Mouse (Mus musculus): ENCODE results near the gene Tbcd. TPM values are rescaled to one million over a fixed set of nuclear protein-coding genes. Genes with fewer than 3 reads are reported as not detected.
A peak's percentile ranks its signal among the peaks of the same experiment; 100 is the strongest.

Tbcd gene
- total RNA-seq, 2 experiments from 2014 or later, result 49.5 to 51.1 TPM

- ATAC-seq (replicated peaks; ENCODE audit: poor library complexity, severe bottlenecking), result no peak
These were observed 72.4 kb downstream of the Tbcd start for GRCm38 (mm10) chr11:121524191-121524590.

- no peak; the same call in 1 of the 2 replicates for ATAC-seq (replicated peaks; ENCODE audit: poor library complexity, severe bottlenecking)
These were observed 78.0 kb downstream of the Tbcd start for GRCm38 (mm10) chr11:121529747-121530146.

GRCm38 (mm10) chr11:121536528-121536927 is 84.8 kb downstream of the Tbcd start:
- no peak for ATAC-seq (replicated peaks; ENCODE audit: poor library complexity, severe bottlenecking)

- no peak for ATAC-seq (replicated peaks; ENCODE audit: poor library complexity, severe bottlenecking)
These were observed 90.7 kb downstream of the Tbcd start for GRCm38 (mm10) chr11:121542471-121542870.

GRCm38 (mm10) chr11:121543287-121543856 is 91.6 kb downstream of the Tbcd start:
- no peak for ATAC-seq (replicated peaks; ENCODE audit: poor library complexity, severe bottlenecking)

- ATAC-seq (replicated peaks; ENCODE audit: poor library complexity, severe bottlenecking), result no peak
These were observed 92.2 kb downstream of the Tbcd start for GRCm38 (mm10) chr11:121543922-121544321.

- no peak for ATAC-seq (replicated peaks; ENCODE audit: poor library complexity, severe bottlenecking)
These were observed 93.1 kb downstream of the Tbcd start for GRCm38 (mm10) chr11:121544755-121545397.

- ATAC-seq (replicated peaks; ENCODE audit: poor library complexity, severe bottlenecking), result no peak
These were observed 93.8 kb downstream of the Tbcd start for GRCm38 (mm10) chr11:121545398-121546034.

- ATAC-seq (replicated peaks; ENCODE audit: poor library complexity, severe bottlenecking), result no peak
These were observed 95.5 kb downstream of the Tbcd start for GRCm38 (mm10) chr11:121547234-121547633.

- ATAC-seq (replicated peaks; ENCODE audit: poor library complexity, severe bottlenecking), result no peak
These were observed 96.2 kb downstream of the Tbcd start for GRCm38 (mm10) chr11:121547925-121548324.

GRCm38 (mm10) chr11:121548996-121549842 is 97.5 kb downstream of the Tbcd start:
- no peak for ATAC-seq (replicated peaks; ENCODE audit: poor library complexity, severe bottlenecking)

GRCm38 (mm10) chr11:121549843-121550647 is 98.3 kb downstream of the Tbcd start:
- no peak for ATAC-seq (replicated peaks; ENCODE audit: poor library complexity, severe bottlenecking)

GRCm38 (mm10) chr11:121551206-121551799 is 99.6 kb downstream of the Tbcd start:
- peak; percentile 29; the same call in 1 of the 2 replicates for ATAC-seq (replicated peaks; ENCODE audit: poor library complexity, severe bottlenecking)

- peak; percentile 52 for ATAC-seq (replicated peaks; ENCODE audit: poor library complexity, severe bottlenecking)
These were observed 100.4 kb downstream of the Tbcd start for GRCm38 (mm10) chr11:121552167-121552566.

GRCm38 (mm10) chr11:121552846-121553457 is 101.2 kb downstream of the Tbcd start:
- ATAC-seq (replicated peaks; ENCODE audit: poor library complexity, severe bottlenecking), result no peak

GRCm38 (mm10) chr11:121553458-121553857 is 101.7 kb downstream of the Tbcd start:
- no peak for ATAC-seq (replicated peaks; ENCODE audit: poor library complexity, severe bottlenecking)

GRCm38 (mm10) chr11:121556727-121557126 is 105.0 kb downstream of the Tbcd start:
- ATAC-seq (replicated peaks; ENCODE audit: poor library complexity, severe bottlenecking), result no peak

GRCm38 (mm10) chr11:121557946-121558345 is 106.2 kb downstream of the Tbcd start:
- no peak for ATAC-seq (replicated peaks; ENCODE audit: poor library complexity, severe bottlenecking)

GRCm38 (mm10) chr11:121558522-121558921 is 106.8 kb downstream of the Tbcd start:
- no peak for ATAC-seq (replicated peaks; ENCODE audit: poor library complexity, severe bottlenecking)
